Mouse (Mus musculus): ENCODE measurements around the gene Pim1. TPM values are rescaled to one million over a fixed set of nuclear protein-coding genes. Genes with fewer than 3 reads are reported as not detected.

The Pim1 gene
- total and polyA plus RNA-seq, 2 experiments from 2014 or later: 8.3 to 12.7 TPM

DNA sequence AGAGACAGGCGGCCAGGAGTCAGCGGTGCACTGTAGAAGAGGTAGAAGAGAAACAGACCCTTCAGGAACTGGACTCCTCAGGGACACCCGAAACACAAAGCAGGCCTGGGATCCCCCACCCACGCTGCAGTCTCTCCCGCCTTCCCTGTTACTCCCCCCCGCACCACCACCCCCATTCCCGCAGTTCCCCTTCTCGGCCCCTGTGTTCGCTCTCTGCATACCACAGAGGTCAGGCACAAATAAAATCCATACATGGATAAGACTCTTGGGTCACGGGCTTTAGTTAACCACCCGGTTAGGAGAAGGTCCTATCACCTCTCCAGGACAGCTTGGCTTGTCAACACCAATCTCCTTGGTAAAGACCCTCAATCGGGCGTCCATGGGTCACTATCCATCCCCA is 26.9 kb upstream of the Pim1 start:
- TF ChIP-seq CTCF (IDR thresholded peaks at IDR 0.05): no peak
- peak overlapping the region; percentile 13; the same call in 1 of the 2 replicates for H3K4me3 ChIP-seq (ENCODE audit: low read depth, low read length)
- no peak for DNase-seq (ENCODE audit: low spot score)
- no peak for ATAC-seq (ENCODE audit: low FRiP score)
- 22% methylated on average over 13 of the region's 13 CpGs for WGBS
- H3K9me3 ChIP-seq (ENCODE audit: low read length): no peaks in the 10 kb centered on the region
- H3K9ac ChIP-seq (replicated peaks; ENCODE audit: low read length, poor library complexity, severe bottlenecking): peak overlapping the region; percentile 29; the same call in 1 of the 2 replicates
- H3K27me3 ChIP-seq (ENCODE audit: insufficient read depth, low read length): no peaks in the 10 kb centered on the region
- no peaks in the 10 kb centered on the region for H3K36me3 ChIP-seq (ENCODE audit: insufficient read depth, low read length)
- H3K4me2 ChIP-seq (ENCODE audit: low read depth, low read length, poor library complexity, severe bottlenecking): peak overlapping the region; percentile 45
- H3K27ac ChIP-seq (ENCODE audit: low read depth, low read length): no peak overlapping the region
- peaks cover 12% of the 10 kb centered on the region; the same call in 1 of the 2 replicates for H3K4me1 ChIP-seq (ENCODE audit: insufficient read depth, low read length)

DNA sequence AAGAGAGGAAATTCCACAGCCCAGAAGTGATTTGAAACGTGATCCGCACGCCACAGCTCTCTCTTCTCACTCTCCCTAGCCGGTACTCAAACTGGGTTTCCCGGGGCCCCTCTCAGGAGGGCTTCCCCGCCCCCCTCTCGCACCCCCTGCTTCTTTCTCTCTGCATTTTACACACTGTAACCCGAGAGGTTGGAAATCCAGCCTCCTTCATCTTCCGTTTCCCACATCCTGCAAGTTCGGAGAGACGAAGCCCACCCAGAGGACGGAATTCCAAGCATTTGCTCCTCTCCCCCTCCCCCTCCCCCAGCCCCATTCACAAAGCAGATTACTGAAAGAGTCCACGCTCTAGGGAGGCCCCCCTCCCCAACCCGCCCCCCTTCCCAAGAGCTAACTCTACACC is 26.5 kb upstream of the Pim1 start:
- 3% methylated on average over 13 of the region's 14 CpGs for WGBS
- H3K36me3 ChIP-seq (ENCODE audit: insufficient read depth, low read length): no peaks in the 10 kb centered on the region
- H3K4me1 ChIP-seq (ENCODE audit: insufficient read depth, low read length): peaks cover 12% of the 10 kb centered on the region; the same call in 1 of the 2 replicates
- H3K27me3 ChIP-seq (ENCODE audit: insufficient read depth, low read length): no peaks in the 10 kb centered on the region
- peak overlapping the region; percentile 45 for H3K4me2 ChIP-seq (ENCODE audit: low read depth, low read length, poor library complexity, severe bottlenecking)
- no peak for TF ChIP-seq CTCF (IDR thresholded peaks at IDR 0.05)
- no peaks in the 10 kb centered on the region for H3K9me3 ChIP-seq (ENCODE audit: low read length)
- DNase-seq (ENCODE audit: low spot score): no peak
- no peak for ATAC-seq (ENCODE audit: low FRiP score)
- H3K9ac ChIP-seq (replicated peaks; ENCODE audit: low read length, poor library complexity, severe bottlenecking): peak overlapping the region; percentile 29; the same call in 1 of the 2 replicates
- H3K4me3 ChIP-seq (ENCODE audit: low read depth, low read length): peak overlapping the region; percentile 13
- no peak overlapping the region for H3K27ac ChIP-seq (ENCODE audit: low read depth, low read length)

DNA sequence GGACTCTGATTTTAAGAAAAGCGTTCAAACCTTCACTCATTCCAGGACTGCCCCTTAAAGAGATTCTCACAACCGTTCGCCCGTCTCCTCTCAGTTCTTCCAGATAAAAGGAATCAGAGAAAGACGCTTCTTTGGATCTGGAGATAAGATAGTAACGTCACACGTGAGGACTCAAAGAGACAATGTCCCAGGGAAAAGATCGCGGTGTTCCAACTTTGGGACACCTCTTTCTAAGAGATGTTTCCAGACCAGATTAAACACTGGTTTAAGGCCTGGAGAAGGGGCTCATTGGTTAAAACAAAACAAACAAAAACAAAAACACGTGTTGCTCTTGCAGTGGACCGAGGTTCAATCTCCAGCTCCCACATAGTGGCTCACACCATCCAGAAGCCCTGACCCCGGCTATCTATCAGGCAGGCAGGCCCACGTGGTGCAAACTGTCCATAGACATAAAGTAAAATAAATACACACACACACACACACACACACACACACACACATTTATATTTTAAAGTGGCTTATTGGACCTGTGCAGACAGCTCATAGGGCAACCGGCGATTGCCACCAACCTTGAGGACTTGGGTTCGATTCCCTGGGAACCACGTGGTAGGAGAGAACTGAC is 25.9 kb upstream of the Pim1 start:
- no peak overlapping the region for H3K9ac ChIP-seq (replicated peaks; ENCODE audit: low read length, poor library complexity, severe bottlenecking)
- no peak for ATAC-seq (ENCODE audit: low FRiP score)
- H3K27me3 ChIP-seq (ENCODE audit: insufficient read depth, low read length): no peaks in the 10 kb centered on the region
- 21% methylated on average over 17 of the region's 17 CpGs for WGBS
- no peaks in the 10 kb centered on the region for H3K36me3 ChIP-seq (ENCODE audit: insufficient read depth, low read length)
- H3K4me1 ChIP-seq (ENCODE audit: insufficient read depth, low read length): peaks cover 8% of the 10 kb centered on the region; the same call in 1 of the 2 replicates
- H3K4me3 ChIP-seq (ENCODE audit: low read depth, low read length): peak overlapping the region; percentile 13; the same call in 1 of the 2 replicates
- no peaks in the 10 kb centered on the region for H3K9me3 ChIP-seq (ENCODE audit: low read length)
- no peak overlapping the region for H3K27ac ChIP-seq (ENCODE audit: low read depth, low read length)
- no peak for TF ChIP-seq CTCF (IDR thresholded peaks at IDR 0.05)
- H3K4me2 ChIP-seq (ENCODE audit: low read depth, low read length, poor library complexity, severe bottlenecking): peak overlapping the region; percentile 45
- DNase-seq (ENCODE audit: low spot score): no peak

DNA sequence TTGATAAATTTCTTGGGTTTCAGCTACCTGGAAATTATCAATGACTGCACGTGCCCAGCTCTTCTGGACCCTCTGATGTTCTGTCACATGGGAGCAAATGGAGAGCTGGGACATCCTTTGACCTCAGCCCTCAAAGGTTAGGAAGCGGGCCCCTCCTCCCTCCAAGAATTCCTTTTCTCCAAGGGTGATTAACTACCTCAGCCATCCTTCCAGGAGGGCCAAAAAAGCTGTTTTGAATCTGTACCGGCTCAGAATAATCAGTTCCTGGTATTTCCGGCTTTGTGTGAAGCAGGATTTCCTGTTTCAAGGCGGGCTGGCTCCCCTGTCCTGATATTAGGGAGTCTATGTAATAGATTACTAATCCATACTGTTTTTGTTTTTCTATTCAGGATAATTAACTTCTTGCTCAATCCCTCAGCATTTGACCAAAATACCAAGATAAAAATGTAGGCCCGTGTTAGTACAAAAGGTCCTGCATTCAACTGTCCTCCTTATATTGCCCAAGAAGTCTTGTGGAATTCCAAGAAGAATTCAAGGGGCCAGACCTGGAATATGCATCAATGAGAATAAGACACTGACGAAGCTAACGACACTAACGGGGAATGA is 25.0 kb upstream of the Pim1 start:
- Histone ChIP-seq H3K27me3 (ENCODE audit: insufficient read depth, low read length) (no peaks in the 10 kb centered on the region), H3K4me1 (ENCODE audit: insufficient read depth, low read length) (peaks cover 2% of the 10 kb centered on the region; the same call in 1 of the 2 replicates), H3K4me3 (ENCODE audit: low read depth, low read length) (no peak overlapping the region), H3K9me3 (ENCODE audit: low read length) (no peaks in the 10 kb centered on the region), H3K36me3 (ENCODE audit: insufficient read depth, low read length) (no peaks in the 10 kb centered on the region), H3K4me2 (ENCODE audit: low read depth, low read length, poor library complexity, severe bottlenecking) (no peak overlapping the region), H3K27ac (ENCODE audit: low read depth, low read length) (no peak overlapping the region), H3K9ac (replicated peaks; ENCODE audit: low read length, poor library complexity, severe bottlenecking) (no peak overlapping the region)
- WGBS: 47% methylated on average over 9 of the region's 9 CpGs
- no peak for DNase-seq (ENCODE audit: low spot score)
- no peak for TF ChIP-seq CTCF (IDR thresholded peaks at IDR 0.05)
- no peak for ATAC-seq (ENCODE audit: low FRiP score)

DNA sequence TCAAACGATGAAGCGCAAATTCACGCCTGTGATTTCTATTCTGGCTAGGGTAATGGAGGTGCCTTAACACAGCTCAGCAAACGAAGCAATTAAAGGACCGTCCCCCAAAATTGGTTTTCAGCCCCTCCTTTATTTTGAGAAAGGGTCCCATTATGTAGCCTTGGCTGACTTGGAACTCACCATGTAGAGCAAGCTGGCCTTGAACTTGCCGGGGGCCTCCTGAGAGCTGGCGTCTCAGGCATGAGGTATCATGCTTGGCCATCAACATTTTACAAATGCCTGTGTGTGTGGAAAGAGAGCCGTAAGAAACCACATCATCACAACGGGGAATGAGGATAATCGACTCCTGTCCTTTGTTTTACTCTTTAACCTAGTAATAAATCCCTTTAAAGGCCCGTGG is 23.5 kb upstream of the Pim1 start:
- Histone ChIP-seq H3K4me3 (ENCODE audit: low read depth, low read length) (peak overlapping the region; percentile 18; the same call in 1 of the 2 replicates), H3K9ac (replicated peaks; ENCODE audit: low read length, poor library complexity, severe bottlenecking) (no peak overlapping the region), H3K4me1 (ENCODE audit: insufficient read depth, low read length) (peaks cover 2% of the 10 kb centered on the region; the same call in 1 of the 2 replicates), H3K27ac (ENCODE audit: low read depth, low read length) (no peak overlapping the region), H3K9me3 (ENCODE audit: low read length) (no peaks in the 10 kb centered on the region), H3K36me3 (ENCODE audit: insufficient read depth, low read length) (no peaks in the 10 kb centered on the region), H3K27me3 (ENCODE audit: insufficient read depth, low read length) (no peaks in the 10 kb centered on the region), H3K4me2 (ENCODE audit: low read depth, low read length, poor library complexity, severe bottlenecking) (peak overlapping the region; percentile 49)
- 32% methylated on average over 11 of the region's 11 CpGs for WGBS
- ATAC-seq (ENCODE audit: low FRiP score): no peak
- no peak for DNase-seq (ENCODE audit: low spot score)
- no peak for TF ChIP-seq CTCF (IDR thresholded peaks at IDR 0.05)

DNA sequence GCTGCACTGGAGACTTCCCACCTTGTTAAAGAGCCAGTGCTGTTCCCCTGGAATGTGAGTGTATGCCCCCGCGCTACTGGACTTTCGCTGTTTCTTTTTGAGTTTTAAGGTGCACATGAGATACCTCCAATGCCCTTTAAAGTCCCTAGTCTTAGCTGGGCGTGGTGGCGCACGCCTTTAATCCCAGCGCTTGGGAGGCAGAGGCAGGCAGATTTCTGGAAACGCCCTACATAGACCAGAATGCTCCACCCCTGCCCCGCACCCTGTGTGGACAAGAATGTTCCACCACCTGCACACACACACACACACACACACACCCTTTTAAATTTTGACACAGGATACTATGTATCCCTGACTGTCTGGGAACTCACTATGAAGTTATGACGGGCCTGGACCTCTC is 17.1 kb upstream of the Pim1 start:
- no peak for DNase-seq (ENCODE audit: low spot score)
- H3K4me2 ChIP-seq (ENCODE audit: low read depth, low read length, poor library complexity, severe bottlenecking): no peak overlapping the region
- no peak overlapping the region for H3K27ac ChIP-seq (ENCODE audit: low read depth, low read length)
- no peak for TF ChIP-seq CTCF (IDR thresholded peaks at IDR 0.05)
- no peak for ATAC-seq (ENCODE audit: low FRiP score)
- 97% methylated on average over 10 of the region's 10 CpGs for WGBS
- no peak overlapping the region for H3K4me3 ChIP-seq (ENCODE audit: low read depth, low read length)
- H3K9ac ChIP-seq (replicated peaks; ENCODE audit: low read length, poor library complexity, severe bottlenecking): no peak overlapping the region
- H3K36me3 ChIP-seq (ENCODE audit: insufficient read depth, low read length): no peaks in the 10 kb centered on the region
- no peaks in the 10 kb centered on the region for H3K4me1 ChIP-seq (ENCODE audit: insufficient read depth, low read length)
- H3K9me3 ChIP-seq (ENCODE audit: low read length): no peaks in the 10 kb centered on the region
- H3K27me3 ChIP-seq (ENCODE audit: insufficient read depth, low read length): no peaks in the 10 kb centered on the region

Measured in midbrain, postnatal 0 days (tissue).